Mouse (Mus musculus) liver, postnatal 0 days (tissue): ENCODE measurements around the gene Gm6408. TPM values are rescaled to one million over a fixed set of nuclear protein-coding genes. Genes with fewer than 3 reads are reported as not detected.

ENCODE experiments used
- polyA plus RNA-seq: library from polyadenylated mRNA; unstranded; fragments of >200 nt; fragmentation: Nextera tagmentation; extraction: Ambion mirVana; gene quantifications from 2 replicates; pipeline ENCODE4 v1.2.1, GENCODE M21; 2015

Gm6408 gene
- polyA plus RNA-seq, 1 experiment from 2014 or later, result not detected

Other genes with a start within 250 kb of the Gm6408 start
- gene Wasf3, start 97.0 kb upstream of the Gm6408 start, polyA plus RNA-seq, result not detected in 2 replicates
- not detected in 2 replicates for gene Gm6370, start 9.4 kb downstream of the Gm6408 start, polyA plus RNA-seq
- gene 4930449I24Rik, start 20.4 kb downstream of the Gm6408 start, polyA plus RNA-seq, result not detected in 2 replicates
- gene Gm3402, start 32.2 kb downstream of the Gm6408 start, polyA plus RNA-seq, result not detected in 2 replicates
- not detected in 2 replicates for gene Gm3404, start 43.8 kb downstream of the Gm6408 start, polyA plus RNA-seq
- not detected in 2 replicates for gene Gm3409, start 55.7 kb downstream of the Gm6408 start, polyA plus RNA-seq
- gene Gm3415, start 74.2 kb downstream of the Gm6408 start, polyA plus RNA-seq, result not detected in 2 replicates
- gene Gpr12, start 103.3 kb downstream of the Gm6408 start, polyA plus RNA-seq, result 0.26 and 0.41 TPM in 2 replicates